Mouse (Mus musculus) embryonic facial prominence, embryonic 11.5 days (tissue): ENCODE measurements at regions not wholly inside any gene's neighbourhood (a gene's known extent, or its start where the extent isn't known, plus 50 kb on each side); places are given as distances from the start of the nearest gene placed in this dataset.
"Not testable (repeated sequence)": the region's sequence is repeated elsewhere in the genome, so short reads cannot be mapped to it uniquely, and the experiment has no call there.

Experiments
- ATAC-seq: fragments of 200-750 bp; cut with Nextera tagmentation; replicated peaks from 2 replicates; pipeline ENCODE4 v1.8.0; 2017; ENCODE audit warnings: low read depth; ENCODE audit not compliant: insufficient number of reproducible peaks, low FRiP score, low TSS enrichment
- DNase-seq: peaks from one replicate; pipeline ENCODE4 v3.0.0-alpha.2; 2015; ENCODE audit warnings: low spot score
- H3K27ac ChIP-seq: fragments of 300-500 bp; sonication (generic); replicated peaks from 2 replicates; pipeline ENCODE4 v1.5.1; 2014; ENCODE audit warnings: mild to moderate bottlenecking, low read depth, low read length, control low read depth
- H3K27me3 ChIP-seq: fragments of 300-500 bp; sonication (generic); 2 replicates; pipeline ENCODE4 v1.6.1; 2014; ENCODE audit warnings: mild to moderate bottlenecking, low read length, moderate library complexity, mixed read lengths; ENCODE audit not compliant: control insufficient read depth, insufficient read depth
- H3K36me3 ChIP-seq: fragments of 300-500 bp; sonication (generic); replicated peaks from 2 replicates; pipeline ENCODE4 v1.6.1; 2014; ENCODE audit warnings: low read depth, mild to moderate bottlenecking, low read length, moderate library complexity, mixed read lengths; ENCODE audit not compliant: control insufficient read depth, insufficient read depth
- H3K4me1 ChIP-seq: fragments of 300-500 bp; sonication (generic); 2 replicates; pipeline ENCODE4 v1.6.1; 2014; ENCODE audit warnings: low read length, mixed read lengths; ENCODE audit not compliant: control insufficient read depth, insufficient read depth
- H3K4me2 ChIP-seq: fragments of 300-500 bp; sonication (generic); 2 replicates; pipeline ENCODE4 v1.6.1; 2014; ENCODE audit warnings: low read depth, mild to moderate bottlenecking, control low read depth, low read length, moderate library complexity
- H3K4me3 ChIP-seq: fragments of 300-500 bp; sonication (generic); 2 replicates; pipeline ENCODE4 v1.5.1; 2014; ENCODE audit warnings: low read depth, low read length, control low read depth
- H3K9ac ChIP-seq: fragments of 300-500 bp; sonication (generic); replicated peaks from 2 replicates; pipeline ENCODE4 v1.6.1; 2014; ENCODE audit warnings: mild to moderate bottlenecking, control low read depth, low read length
- H3K9me3 ChIP-seq: fragments of 300-500 bp; sonication (generic); replicated peaks from 2 replicates; pipeline ENCODE4 v1.6.1; 2016; ENCODE audit warnings: mild to moderate bottlenecking, low read length, inconsistent platforms, mixed read lengths; ENCODE audit not compliant: control insufficient read depth
- WGBS: fragments of 180-500 bp; shearing (Covaris S2); extraction: QIAGEN DNeasy Blood & Tissue Kit; methylation state at CpG from one replicate; pipeline ENCODE4 v1.1.7; 2014; 5-methylcytosine and 5-hydroxymethylcytosine counted together

- Histone ChIP-seq H3K9ac (no peak overlapping the region), H3K9me3 (no peaks in the 10 kb centered on the region), H3K27me3 (no peaks in the 10 kb centered on the region), H3K4me1 (no peaks in the 10 kb centered on the region), H3K27ac (no peak overlapping the region), H3K36me3 (no peaks in the 10 kb centered on the region), H3K4me3 (no peak overlapping the region), H3K4me2 (no peak overlapping the region)
- WGBS = 83% methylated on average over 2 of the region's 2 CpGs
- DNase-seq = no peak
- no peak for ATAC-seq
Measured at GRCm38 (mm10) chr13:26953834-26954233, 103.5 kb upstream of the Prl start.

DNA sequence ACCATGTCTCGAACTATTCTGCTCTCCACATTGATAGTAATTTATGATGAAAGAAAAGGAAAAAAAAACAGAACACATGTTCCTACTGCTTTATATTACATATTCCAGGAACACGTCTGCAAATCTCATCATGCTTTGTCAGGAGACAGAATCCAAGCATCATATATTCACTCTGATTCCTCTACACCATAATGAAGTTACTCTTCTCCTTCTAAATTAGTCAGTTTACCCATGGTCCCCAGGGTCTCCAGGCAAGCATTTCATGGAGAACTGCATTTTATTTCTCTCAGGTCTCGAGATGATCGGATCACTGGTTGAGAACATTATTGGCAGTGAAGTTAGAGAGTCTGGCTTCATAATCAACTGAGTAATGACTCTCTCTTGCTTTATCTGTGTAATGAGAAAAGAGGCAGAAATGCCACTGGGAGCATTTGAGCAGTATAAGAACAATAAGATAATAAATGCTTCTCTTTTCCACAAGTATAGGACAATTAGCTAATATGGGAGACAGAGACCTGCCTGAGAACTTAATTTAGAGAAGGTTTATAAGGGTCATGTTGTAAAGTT, 97.8 kb upstream of the Prl start:
- H3K4me2 ChIP-seq = no peak overlapping the region
- no peak overlapping the region for H3K9ac ChIP-seq
- H3K27me3 ChIP-seq = no peaks in the 10 kb centered on the region
- no peaks in the 10 kb centered on the region for H3K36me3 ChIP-seq
- 84% methylated on average over 4 of the region's 4 CpGs for WGBS
- no peaks in the 10 kb centered on the region for H3K4me1 ChIP-seq
- H3K27ac ChIP-seq = no peak overlapping the region
- ATAC-seq (no peak), DNase-seq (no peak)
- no peak overlapping the region for H3K4me3 ChIP-seq
- H3K9me3 ChIP-seq = no peaks in the 10 kb centered on the region

DNA sequence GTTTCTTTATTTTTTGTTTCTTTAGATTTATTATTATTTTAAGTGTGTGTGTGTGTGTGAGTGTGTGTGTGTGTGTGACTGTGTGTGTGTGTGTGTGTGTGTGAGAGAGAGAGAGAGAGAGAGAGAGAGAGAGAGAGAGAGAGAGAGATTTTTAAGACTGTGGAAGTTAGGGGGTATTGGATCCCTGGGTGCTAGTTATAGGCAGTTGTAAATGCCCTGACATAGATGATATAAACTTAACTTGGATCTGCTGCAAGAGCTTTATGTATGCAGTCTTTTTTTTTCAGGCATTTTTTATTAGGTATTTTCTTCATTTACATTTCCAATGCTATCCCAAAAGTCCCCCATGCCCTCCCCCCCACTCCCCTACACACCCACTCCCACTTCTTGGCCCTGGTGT, 96.8 kb upstream of the Prl start:
- H3K9me3 ChIP-seq, DNase-seq, H3K4me2 ChIP-seq, H3K36me3 ChIP-seq, H3K4me1 ChIP-seq, H3K27me3 ChIP-seq, ATAC-seq, H3K9ac ChIP-seq, H3K4me3 ChIP-seq, H3K27ac ChIP-seq: not testable (repeated sequence)

DNA sequence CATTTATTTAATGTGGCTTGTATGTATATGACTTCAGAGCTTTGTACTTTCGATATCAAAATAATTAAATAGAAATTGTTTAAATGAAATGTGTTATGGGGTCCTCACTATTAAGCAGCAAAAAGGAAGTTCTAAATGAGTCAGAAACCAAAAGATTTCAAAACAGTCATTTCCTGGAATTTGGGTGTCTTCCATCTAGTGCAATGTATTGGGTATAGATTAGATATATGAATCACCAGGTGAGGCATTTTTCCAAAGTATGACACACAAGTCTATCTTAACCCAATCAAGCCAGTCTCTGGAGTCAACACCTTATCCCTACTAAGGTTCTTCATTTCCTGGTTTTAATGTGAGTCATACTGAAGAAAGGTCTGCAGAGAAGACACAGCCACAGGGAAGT, 81.3 kb upstream of the Prl start:
- no peak for ATAC-seq
- H3K4me1 ChIP-seq = no peaks in the 10 kb centered on the region
- H3K36me3 ChIP-seq = no peaks in the 10 kb centered on the region

GRCm38 (mm10) chr13:26980475-26980874, 76.9 kb upstream of the Prl start:
- Histone ChIP-seq H3K9ac (no peak overlapping the region), H3K36me3 (no peaks in the 10 kb centered on the region), H3K9me3 (no peaks in the 10 kb centered on the region), H3K4me3 (no peak overlapping the region), H3K27ac (no peak overlapping the region), H3K27me3 (no peaks in the 10 kb centered on the region), H3K4me1 (no peaks in the 10 kb centered on the region), H3K4me2 (no peak overlapping the region)
- 83% methylated on average over 1 of the region's 1 CpGs for WGBS
- ATAC-seq (no peak), DNase-seq (no peak)

More for the DNA sequence above, 81.3 kb upstream of the Prl start:
- no peak for DNase-seq
- Histone ChIP-seq H3K27me3 (no peaks in the 10 kb centered on the region), H3K27ac (no peak overlapping the region), H3K4me3 (no peak overlapping the region), H3K9ac (no peak overlapping the region), H3K9me3 (no peaks in the 10 kb centered on the region), H3K4me2 (no peak overlapping the region)
- 100% methylated on average over 1 of the region's 1 CpGs for WGBS
